Mouse (Mus musculus) naive thymus-derived CD4-positive, alpha-beta T cell, adult 5 months (primary cell): ENCODE measurements around the gene Trim39. TPM values are rescaled to one million over a fixed set of nuclear protein-coding genes. Genes with fewer than 3 reads are reported as not detected.

ENCODE experiments used
- polyA plus RNA-seq: library from polyadenylated mRNA; unstranded; fragments of 100-300 nt; shearing (Covaris generic); gene quantifications from one replicate; pipeline ENCODE4 v1.2.1, GENCODE M21; 2017

Gene Trim39
- polyA plus RNA-seq = 37.1 TPM

GRCm38 (mm10) chr17:36271586-36272256 is at the start of gene Trim39:
Gene Trim39, minus strand, starts transcription at chr17:36272247.

GRCm38 (mm10) chr17:36286390-36286789 is 14.3 kb upstream of the Trim39 start, which contains the start of gene H2-M10.2:
Gene H2-M10.2, minus strand, starts transcription at chr17:36286490.

GRCm38 (mm10) chr17:36257969-36258368 is 14.1 kb downstream of the Trim39 start, which contains the start of gene Rpp21:
Gene Rpp21, minus strand, starts transcription at chr17:36258069.

Other genes starting within 250 kb of the Trim39 start
- gene H2-T23, start 239.4 kb downstream of the Trim39 start, polyA plus RNA-seq = 382 TPM
- 160 TPM for gene H2-T22, start 229.5 kb downstream of the Trim39 start, polyA plus RNA-seq
- 0.62 TPM for gene Gm6034, start 229.3 kb downstream of the Trim39 start, polyA plus RNA-seq
- gene Gm11127, start 213.9 kb downstream of the Trim39 start, polyA plus RNA-seq = not detected
- 1.2 TPM for gene Gm19684, start 150.6 kb downstream of the Trim39 start, polyA plus RNA-seq
- not detected for gene Gm7030, start 142.8 kb downstream of the Trim39 start, polyA plus RNA-seq
- gene Gm8909, start 103.7 kb downstream of the Trim39 start, polyA plus RNA-seq = 9.4 TPM
- 0.37 TPM for gene H2-T3, start 82.0 kb downstream of the Trim39 start, polyA plus RNA-seq
- gene Rpp21, start 14.2 kb downstream of the Trim39 start, polyA plus RNA-seq = 173 TPM
- gene H2-M10.2, start 14.2 kb upstream of the Trim39 start, polyA plus RNA-seq = not detected
- not detected for gene H2-M10.1, start 53.9 kb upstream of the Trim39 start, polyA plus RNA-seq
- gene H2-M10.3, start 96.2 kb upstream of the Trim39 start, polyA plus RNA-seq = not detected
- gene H2-M10.4, start 190.1 kb upstream of the Trim39 start, polyA plus RNA-seq = not detected